Mouse (Mus musculus) erythroblast, embryonic 14.5 days (primary cell): Measurements from ENCODE around the gene Prkag3.

Experiments used
- GATA1 ChIP-seq: IDR thresholded peaks from 2 replicates; pipeline ENCODE4 v1.6.1; 2012; ENCODE audit warnings: low read length, inconsistent platforms, mixed read lengths
- TAL1 ChIP-seq: IDR thresholded peaks from 3 replicates; pipeline ENCODE4 v1.6.1; 2012; ENCODE audit warnings: low read length, inconsistent platforms, mixed read lengths

DNA sequence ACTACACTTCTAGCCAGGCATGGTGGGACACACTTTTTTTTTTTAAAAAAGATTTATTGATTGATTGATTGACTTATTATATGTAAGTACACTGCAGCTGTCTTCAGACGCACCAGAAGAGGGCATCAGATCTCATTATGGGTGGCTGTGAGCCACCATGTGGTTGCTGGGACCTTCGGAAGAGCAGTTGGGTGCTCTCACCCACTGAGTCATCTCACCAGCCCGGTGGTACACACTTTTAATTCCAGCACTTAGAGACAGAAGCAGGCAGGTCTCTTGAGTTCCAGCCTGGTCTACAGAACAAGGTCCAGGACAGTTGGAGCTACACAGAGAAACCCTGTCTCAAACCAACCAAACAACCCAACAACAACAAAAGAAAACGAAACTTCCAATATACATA, 37.0 kb downstream of the Prkag3 start:
- no peak for TF ChIP-seq TAL1
- no peak for TF ChIP-seq GATA1
